Mouse (Mus musculus): ENCODE measurements around the gene Scarf1. TPM values are rescaled to one million over a fixed set of nuclear protein-coding genes. Genes with fewer than 3 reads are reported as not detected.
A peak's percentile ranks its signal among the peaks of the same experiment; 100 is the strongest.

Gene Scarf1
- polyA plus RNA-seq, 1 experiment from 2014 or later, result 6.0 TPM

GRCm38 (mm10) chr11:75566276-75567196, 53.2 kb downstream of the Scarf1 start:
- ATAC-seq (ENCODE audit: insufficient number of reproducible peaks, insufficient read depth, low FRiP score, low TSS enrichment, low read depth), result no peak
- Histone ChIP-seq H3K4me2 (no peak overlapping the region), H3K9me3 (no peaks in the 10 kb centered on the region), H3K4me3 (replicated peaks) (no peak overlapping the region), H3K27ac (no peak overlapping the region), H3K27me3 (no peaks in the 10 kb centered on the region), H3K9ac (replicated peaks) (no peak overlapping the region), H3K4me1 (replicated peaks) (0 out of 2 replicates have a peak, but pooled peaks cover under 1% of the 10 kb centered on the region), H3K36me3 (no peaks in the 10 kb centered on the region)
- 84% methylated on average over 13 of the region's 13 CpGs for WGBS

- no peaks in the 10 kb centered on the region for H3K27me3 ChIP-seq
- H3K36me3 ChIP-seq, result no peaks in the 10 kb centered on the region
- H3K4me2 ChIP-seq, result no peak overlapping the region
- WGBS, result 66% methylated on average over 9 of the region's 9 CpGs
- no peak overlapping the region for H3K9ac ChIP-seq (replicated peaks)
- no peaks in the 10 kb centered on the region for H3K9me3 ChIP-seq
- no peak overlapping the region for H3K4me3 ChIP-seq (replicated peaks)
- peaks cover 10% of the 10 kb centered on the region for H3K4me1 ChIP-seq (replicated peaks)
- H3K27ac ChIP-seq, result no peak overlapping the region
- ATAC-seq (ENCODE audit: insufficient number of reproducible peaks, insufficient read depth, low FRiP score, low TSS enrichment, low read depth), result no peak
Measured at GRCm38 (mm10) chr11:75567346-75568114, 54.2 kb downstream of the Scarf1 start.

GRCm38 (mm10) chr11:75568115-75568511, 54.8 kb downstream of the Scarf1 start:
- Histone ChIP-seq H3K4me1 (replicated peaks) (peaks cover 16% of the 10 kb centered on the region), H3K36me3 (no peaks in the 10 kb centered on the region)
- 87% methylated on average over 6 of the region's 6 CpGs for WGBS

GRCm38 (mm10) chr11:75568962-75569361, 55.6 kb downstream of the Scarf1 start:
- Histone ChIP-seq H3K4me3 (replicated peaks) (no peak overlapping the region), H3K27me3 (no peaks in the 10 kb centered on the region), H3K36me3 (no peaks in the 10 kb centered on the region), H3K27ac (no peak overlapping the region), H3K9ac (replicated peaks) (no peak overlapping the region), H3K4me1 (replicated peaks) (peaks cover 18% of the 10 kb centered on the region), H3K4me2 (no peak overlapping the region), H3K9me3 (no peaks in the 10 kb centered on the region)
- no peak for ATAC-seq (ENCODE audit: insufficient number of reproducible peaks, insufficient read depth, low FRiP score, low TSS enrichment, low read depth)
- 86% methylated on average over 12 of the region's 12 CpGs for WGBS

More at GRCm38 (mm10) chr11:75568115-75568511, 54.8 kb downstream of the Scarf1 start:
- no peak overlapping the region for H3K9ac ChIP-seq (replicated peaks)
- no peak for ATAC-seq (ENCODE audit: insufficient number of reproducible peaks, insufficient read depth, low FRiP score, low TSS enrichment, low read depth)
- no peak overlapping the region for H3K4me2 ChIP-seq
- H3K27ac ChIP-seq, result no peak overlapping the region
- H3K9me3 ChIP-seq, result no peaks in the 10 kb centered on the region
- H3K4me3 ChIP-seq (replicated peaks), result no peak overlapping the region
- no peaks in the 10 kb centered on the region for H3K27me3 ChIP-seq

- no peak for ATAC-seq (ENCODE audit: insufficient number of reproducible peaks, insufficient read depth, low FRiP score, low TSS enrichment, low read depth)
- no peak overlapping the region for H3K27ac ChIP-seq
- H3K4me3 ChIP-seq (replicated peaks), result no peak overlapping the region
- no peak overlapping the region for H3K4me2 ChIP-seq
- no peaks in the 10 kb centered on the region for H3K9me3 ChIP-seq
- WGBS, result 88% methylated on average over 17 of the region's 17 CpGs
- no peaks in the 10 kb centered on the region for H3K36me3 ChIP-seq
- no peak overlapping the region for H3K9ac ChIP-seq (replicated peaks)
- H3K27me3 ChIP-seq, result no peaks in the 10 kb centered on the region
- peaks cover 18% of the 10 kb centered on the region for H3K4me1 ChIP-seq (replicated peaks)
Measured at GRCm38 (mm10) chr11:75570375-75571125, 57.2 kb downstream of the Scarf1 start.

- H3K27ac ChIP-seq, result no peak overlapping the region
- no peak overlapping the region for H3K9ac ChIP-seq (replicated peaks)
Measured at GRCm38 (mm10) chr11:75571126-75571990, 58.0 kb downstream of the Scarf1 start.

GRCm38 (mm10) chr11:75572301-75572791, 59.0 kb downstream of the Scarf1 start:
- Histone ChIP-seq H3K36me3 (no peaks in the 10 kb centered on the region), H3K9me3 (no peaks in the 10 kb centered on the region), H3K9ac (replicated peaks) (0 out of 2 replicates have a peak overlapping the region, but pooled peaks have one; percentile 46), H3K27me3 (no peaks in the 10 kb centered on the region), H3K4me3 (replicated peaks) (0 out of 2 replicates have a peak overlapping the region, but pooled peaks have one; percentile 2), H3K4me1 (replicated peaks) (peaks cover 18% of the 10 kb centered on the region), H3K4me2 (peak overlapping the region; percentile 32; the same call in 1 of the 2 replicates), H3K27ac (peak overlapping the region; percentile 60; the same call in 1 of the 2 replicates)
- WGBS, result 24% methylated on average over 10 of the region's 10 CpGs
- ATAC-seq (ENCODE audit: insufficient number of reproducible peaks, insufficient read depth, low FRiP score, low TSS enrichment, low read depth), result no peak

More at GRCm38 (mm10) chr11:75571126-75571990, 58.0 kb downstream of the Scarf1 start:
- no peaks in the 10 kb centered on the region for H3K36me3 ChIP-seq
- no peaks in the 10 kb centered on the region for H3K9me3 ChIP-seq
- H3K4me1 ChIP-seq (replicated peaks), result peaks cover 18% of the 10 kb centered on the region
- H3K27me3 ChIP-seq, result no peaks in the 10 kb centered on the region
- no peak overlapping the region for H3K4me3 ChIP-seq (replicated peaks)
- no peak for ATAC-seq (ENCODE audit: insufficient number of reproducible peaks, insufficient read depth, low FRiP score, low TSS enrichment, low read depth)
- 71% methylated on average over 14 of the region's 14 CpGs for WGBS
- no peak overlapping the region for H3K4me2 ChIP-seq

- Histone ChIP-seq H3K27ac (peak overlapping the region; percentile 60), H3K36me3 (no peaks in the 10 kb centered on the region), H3K9me3 (no peaks in the 10 kb centered on the region), H3K4me1 (replicated peaks) (peaks cover 18% of the 10 kb centered on the region), H3K4me3 (replicated peaks) (0 out of 2 replicates have a peak overlapping the region, but pooled peaks have one; percentile 2), H3K27me3 (no peaks in the 10 kb centered on the region), H3K4me2 (peak overlapping the region; percentile 32), H3K9ac (replicated peaks) (peak overlapping the region; percentile 46)
- WGBS, result 10% methylated on average over 12 of the region's 12 CpGs
- peak; percentile 88 for ATAC-seq (ENCODE audit: insufficient number of reproducible peaks, insufficient read depth, low FRiP score, low TSS enrichment, low read depth)
Measured at GRCm38 (mm10) chr11:75572854-75573650, 59.7 kb downstream of the Scarf1 start.

- Histone ChIP-seq H3K4me3 (replicated peaks) (no peak overlapping the region), H3K9ac (replicated peaks) (no peak overlapping the region), H3K4me2 (no peak overlapping the region), H3K27me3 (no peaks in the 10 kb centered on the region), H3K4me1 (replicated peaks) (peaks cover 18% of the 10 kb centered on the region), H3K27ac (no peak overlapping the region), H3K36me3 (no peaks in the 10 kb centered on the region), H3K9me3 (no peaks in the 10 kb centered on the region)
- 81% methylated on average over 5 of the region's 5 CpGs for WGBS
- ATAC-seq (ENCODE audit: insufficient number of reproducible peaks, insufficient read depth, low FRiP score, low TSS enrichment, low read depth), result no peak
Measured at GRCm38 (mm10) chr11:75574378-75575123, 61.2 kb downstream of the Scarf1 start.
